ENCODE assay signal across 8 mouse cellular contexts in the genomic region with DNA sequence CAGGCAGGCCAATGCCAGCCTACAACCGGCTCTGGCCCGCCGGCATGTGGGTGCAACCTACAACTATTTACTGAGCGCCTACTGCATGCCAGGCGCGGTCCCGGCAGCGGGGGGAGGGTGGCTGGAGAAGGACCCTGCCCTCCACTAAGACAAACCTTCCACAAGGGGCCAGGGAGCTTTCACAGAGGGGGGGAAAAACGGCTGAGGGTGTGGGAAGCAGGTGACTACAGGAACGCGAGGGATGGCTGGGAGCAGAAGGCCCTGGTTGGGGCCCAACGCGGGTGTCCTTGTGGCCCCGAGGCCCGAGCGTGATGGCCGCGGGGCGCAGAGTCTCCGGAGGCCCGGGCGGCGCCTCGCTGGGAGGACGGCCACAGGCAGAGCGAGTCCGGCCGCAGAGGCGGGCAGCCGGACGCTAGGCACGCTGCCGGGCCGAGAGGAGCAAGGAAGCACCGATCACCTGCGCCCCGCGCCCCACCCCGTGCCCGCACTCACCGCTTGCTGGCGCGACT. TPM values are rescaled to one million over a fixed set of nuclear protein-coding genes. Genes with fewer than 3 reads are reported as not detected.
DNase-seq lines count a peak whose midpoint lies in the region; ATAC-seq and TF ChIP-seq lines count a peak whose summit lies in the region.

No protein-coding gene starts in this region.

- peak overlapping the region; percentile 95 for H3K9ac ChIP-seq in neural tube, embryonic 13.5 days

- TF ChIP-seq CTCF in brain, embryonic 14.5 days (IDR thresholded peaks at IDR 0.05; ENCODE audit: borderline replicate concordance, extremely low read depth, insufficient read depth, insufficient read length) = no peak
- TF ChIP-seq CTCF in lung, adult 2 months (IDR thresholded peaks at IDR 0.05; ENCODE audit: insufficient read depth, low read length) = no peak

- 1% methylated on average over 43 of the region's 43 CpGs for WGBS in lung, adult 2 months
- WGBS in neural tube, embryonic 13.5 days = 1% methylated on average over 42 of the region's 43 CpGs

- peak; percentile 22 for ATAC-seq in neural tube, embryonic 13.5 days (ENCODE audit: low read depth)
- no peak for ATAC-seq in CD4-positive, CD25-positive, alpha-beta regulatory T cell, adult 4 months

- H3K27me3 ChIP-seq in neural tube, embryonic 13.5 days = no peaks in the 10 kb centered on the region

- H3K27ac ChIP-seq in neural tube, embryonic 13.5 days (replicated peaks) = peak overlapping the region; percentile 88

- peak overlapping the region; percentile 98 for H3K4me2 ChIP-seq in neural tube, embryonic 13.5 days

- H3K9me3 ChIP-seq in neural tube, embryonic 13.5 days = no peaks in the 10 kb centered on the region

- H3K4me3 ChIP-seq in lung, adult 2 months (replicated peaks; ENCODE audit: extremely low read depth, low read depth, low read length) = peak overlapping the region; percentile 79
- peak overlapping the region; percentile 83 for H3K4me3 ChIP-seq in neural tube, embryonic 13.5 days

- no peak for TF ChIP-seq POLR2A in brain, embryonic 14.5 days (IDR thresholded peaks at IDR 0.05; ENCODE audit: borderline replicate concordance, extremely low read depth, insufficient read depth, insufficient read length, poor library complexity, severe bottlenecking)
- TF ChIP-seq POLR2A in lung, adult 2 months (IDR thresholded peaks at IDR 0.05; ENCODE audit: borderline replicate concordance, extremely low read depth, low read depth, low read length) = no peak

- peaks cover 38% of the 10 kb centered on the region for H3K36me3 ChIP-seq in neural tube, embryonic 13.5 days

- peaks cover 10% of the 10 kb centered on the region for H3K4me1 ChIP-seq in lung, adult 2 months (ENCODE audit: control insufficient read depth, insufficient read depth, low read length)
- H3K4me1 ChIP-seq in neural tube, embryonic 13.5 days (replicated peaks) = peaks cover 33% of the 10 kb centered on the region

- peak; percentile 41 to 44 for DNase-seq in right cerebral cortex, adult 2 months (ENCODE audit: low spot score in 2 of 2)
- DNase-seq in right cerebral cortex, adult 18-20 months = no peak
- DNase-seq in brain, embryonic 14.5 days (ENCODE audit: low read depth) = peak; percentile 46
- peak; percentile 45 to 51 for DNase-seq in frontal cortex, postnatal 10 days (ENCODE audit: low spot score in 2 of 2)
- peak; percentile 54 for DNase-seq in kidney, adult 9 months
- peak; percentile 67 for DNase-seq in lung, adult 2 months

RNA-seq across cellular contexts. Expression of a gene that starts 0.4 kb away (rescaled TPM):
- polyA plus RNA-seq in brain, embryonic 14.5 days (2012; rRNA removed) = 150 and 154 TPM in 2 replicates
- polyA plus RNA-seq in lung, adult 2 months (2012; rRNA removed) = 77.3 and 91.5 TPM in 2 replicates
- 130 and 139 TPM in 2 replicates for polyA plus RNA-seq in neural tube, embryonic 13.5 days (2015; fragmentation: Nextera tagmentation; extraction: Ambion mirVana)
- polyA plus RNA-seq in CD4-positive, CD25-positive, alpha-beta regulatory T cell, adult 4 months (2017; shearing (Covaris generic)) = 1 to 10 TPM; 3.8 to 4.3 TPM

RNA-seq across cellular contexts. Expression of a gene that starts 0.6 kb away (rescaled TPM):
- 19.8 and 22.8 TPM in 2 replicates for polyA plus RNA-seq in brain, embryonic 14.5 days (2012; rRNA removed)
- 15.8 TPM in 2 replicates for polyA plus RNA-seq in lung, adult 2 months (2012; rRNA removed)
- polyA plus RNA-seq in neural tube, embryonic 13.5 days (2015; fragmentation: Nextera tagmentation; extraction: Ambion mirVana) = 7.6 and 9.0 TPM in 2 replicates
- polyA plus RNA-seq in CD4-positive, CD25-positive, alpha-beta regulatory T cell, adult 4 months (2017; shearing (Covaris generic)) = 1 to 10 TPM; 2.2 to 4.5 TPM

RNA-seq across cellular contexts. Expression of a gene that starts 20.5 kb away (rescaled TPM):
- polyA plus RNA-seq in brain, embryonic 14.5 days (2012; rRNA removed) = 3.1 and 4.9 TPM in 2 replicates
- 4.4 and 5.6 TPM in 2 replicates for polyA plus RNA-seq in lung, adult 2 months (2012; rRNA removed)
- 1.3 and 1.5 TPM in 2 replicates for polyA plus RNA-seq in neural tube, embryonic 13.5 days (2015; fragmentation: Nextera tagmentation; extraction: Ambion mirVana)
- 1 to 10 TPM; 8.5 to 9.6 TPM for polyA plus RNA-seq in CD4-positive, CD25-positive, alpha-beta regulatory T cell, adult 4 months (2017; shearing (Covaris generic))

RNA-seq across cellular contexts. Expression of a gene that starts 20.7 kb away (rescaled TPM):
- polyA plus RNA-seq in brain, embryonic 14.5 days (2012; rRNA removed) = 35.2 and 41.2 TPM in 2 replicates
- polyA plus RNA-seq in lung, adult 2 months (2012; rRNA removed) = 128 and 195 TPM in 2 replicates
- polyA plus RNA-seq in neural tube, embryonic 13.5 days (2015; fragmentation: Nextera tagmentation; extraction: Ambion mirVana) = 52.4 and 57.5 TPM in 2 replicates
- polyA plus RNA-seq in CD4-positive, CD25-positive, alpha-beta regulatory T cell, adult 4 months (2017; shearing (Covaris generic)) = 100 to 1,000 TPM; 121 to 188 TPM

RNA-seq across cellular contexts. Expression of a gene that starts 22.3 kb away (rescaled TPM):
- 25.0 and 39.3 TPM in 2 replicates for polyA plus RNA-seq in brain, embryonic 14.5 days (2012; rRNA removed)
- 87.1 and 92.9 TPM in 2 replicates for polyA plus RNA-seq in lung, adult 2 months (2012; rRNA removed)
- 29.8 and 31.7 TPM in 2 replicates for polyA plus RNA-seq in neural tube, embryonic 13.5 days (2015; fragmentation: Nextera tagmentation; extraction: Ambion mirVana)
- 10 to 100 TPM; 14.2 to 15.9 TPM for polyA plus RNA-seq in CD4-positive, CD25-positive, alpha-beta regulatory T cell, adult 4 months (2017; shearing (Covaris generic))

Comparison
In these comparisons a context has a peak if more than half of its experiments do, and no peak if none do; other contexts are left out.
1. RNA of a gene that starts 0.4 kb away (polyA plus RNA-seq): 150 to 154 TPM in brain, embryonic 14.5 days, 130 to 139 TPM in neural tube, embryonic 13.5 days and 77.3 to 91.5 TPM in lung, adult 2 months; 3.8 to 4.3 TPM in CD4-positive, CD25-positive, alpha-beta regulatory T cell, adult 4 months; every median in the first group is over 10 times any median in the second.